Mouse (Mus musculus) yolk sac, embryonic 10.5 days (tissue): ENCODE measurements at regions not wholly inside any gene's neighbourhood (a gene's known extent, or its start where the extent isn't known, plus 50 kb on each side); places are given as distances from the start of the nearest gene placed in this dataset.
"Not testable (repeated sequence)": the region's sequence is repeated elsewhere in the genome, so short reads cannot be mapped to it uniquely, and the experiment has no call there.

Experiments
- DNase-seq: peaks from one replicate; pipeline ENCODE4 v3.0.0-alpha.2; 2017; ENCODE audit warnings: low spot score

- DNase-seq: no peak
Measured at GRCm38 (mm10) chr14:52566920-52567319, 71.4 kb upstream of the Olfr1507 start.

- no peak for DNase-seq
Measured at GRCm38 (mm10) chr14:52565606-52566005, 70.1 kb upstream of the Olfr1507 start.

- DNase-seq: not testable (repeated sequence)
Measured at GRCm38 (mm10) chr14:52556340-52556739, 60.8 kb upstream of the Olfr1507 start.

- no peak for DNase-seq
Measured at GRCm38 (mm10) chr14:52553399-52553798, 57.9 kb upstream of the Olfr1507 start.

- DNase-seq: no peak
Measured at GRCm38 (mm10) chr14:52547933-52548332, 52.4 kb upstream of the Olfr1507 start.
